Mouse (Mus musculus): Measurements from ENCODE around the gene Hbq1b.

GRCm38 (mm10) chr11:32242209-32242608 is 44.6 kb upstream of the Hbq1b start:
- TF ChIP-seq GATA1 (IDR thresholded peaks at IDR 0.05; ENCODE audit: borderline replicate concordance, low read length) (no peak), FLI1 (IDR thresholded peaks at IDR 0.05; ENCODE audit: low read length) (no peak)
